Mouse (Mus musculus) kidney, postnatal 14 days (tissue): ENCODE data around the gene Hist1h3g.

Experiments used
- DNase-seq: peaks from one replicate; pipeline ENCODE4 v3.0.0; 2022; ENCODE audit warnings: mixed read lengths

The Hist1h3g gene

GRCm38 (mm10) chr13:23515826-23516620, 19.2 kb upstream of the Hist1h3g start:
- no peak for DNase-seq

- DNase-seq, result peak; percentile 87
Observed at GRCm38 (mm10) chr13:23516822-23517602, 18.2 kb upstream of the Hist1h3g start.

- peak; percentile 92 for DNase-seq
Observed at GRCm38 (mm10) chr13:23517603-23518294, 17.5 kb upstream of the Hist1h3g start.

GRCm38 (mm10) chr13:23518295-23518603, 17.0 kb upstream of the Hist1h3g start:
- no peak for DNase-seq

- peak; percentile 86 for DNase-seq
Observed at GRCm38 (mm10) chr13:23518885-23519284, 16.3 kb upstream of the Hist1h3g start.

GRCm38 (mm10) chr13:23519416-23519815, 15.8 kb upstream of the Hist1h3g start:
- DNase-seq, result peak; percentile 84

- peak; percentile 82 for DNase-seq
Observed at GRCm38 (mm10) chr13:23521703-23522102, 13.5 kb upstream of the Hist1h3g start.

GRCm38 (mm10) chr13:23523976-23524375, 11.2 kb upstream of the Hist1h3g start:
- no peak for DNase-seq

GRCm38 (mm10) chr13:23524654-23525053, 10.6 kb upstream of the Hist1h3g start:
- peak; percentile 65 for DNase-seq

GRCm38 (mm10) chr13:23525901-23526300, 9.3 kb upstream of the Hist1h3g start:
- DNase-seq, result no peak

GRCm38 (mm10) chr13:23526312-23526711, 8.9 kb upstream of the Hist1h3g start:
- peak; percentile 93 for DNase-seq

GRCm38 (mm10) chr13:23529005-23529404, 6.2 kb upstream of the Hist1h3g start:
- peak; percentile 29 for DNase-seq

GRCm38 (mm10) chr13:23529480-23530165, 5.6 kb upstream of the Hist1h3g start:
- no peak for DNase-seq

- peak; percentile 75 for DNase-seq
Observed at GRCm38 (mm10) chr13:23530181-23530900, 4.9 kb upstream of the Hist1h3g start.

GRCm38 (mm10) chr13:23530901-23531875, 4.0 kb upstream of the Hist1h3g start, which contains the start of gene Hist1h4h:
TSS of gene Hist1h4h (plus strand) at chr13:23531050.
- peak; percentile 98 for DNase-seq

GRCm38 (mm10) chr13:23532262-23533075, 2.8 kb upstream of the Hist1h3g start:
- DNase-seq, result no peak

GRCm38 (mm10) chr13:23533560-23534367, 1.5 kb upstream of the Hist1h3g start, which contains the start of gene Hist1h2af:
TSS of gene Hist1h2af (plus strand) at chr13:23533906.
- peak; percentile 83 for DNase-seq

- no peak for DNase-seq
Observed at GRCm38 (mm10) chr13:23534368-23535131, 672 bp upstream of the Hist1h3g start.
